Mouse (Mus musculus): ENCODE results near the gene Fsd1. TPM values are rescaled to one million over a fixed set of nuclear protein-coding genes. Genes with fewer than 3 reads are reported as not detected.

The Fsd1 gene
- total and polyA plus RNA-seq, 3 experiments: not detected

- no peak overlapping the region for H3K4me3 ChIP-seq (ENCODE audit: control insufficient read depth in 1 of 2, insufficient read depth in 1 of 2, low read depth in 2 of 2, low read length in 2 of 2)
- no peaks in the 10 kb centered on the region for H3K79me2 ChIP-seq (ENCODE audit: control insufficient read depth, insufficient read depth, low read length, poor library complexity)
- H3K4me1 ChIP-seq (ENCODE audit: control insufficient read depth in 1 of 2, insufficient read depth in 2 of 2, low read length in 2 of 2): peaks cover 0 to 6% of the 10 kb centered on the region in 2 experiments; a peak in 2 of 4 replicates
- H3K36me3 ChIP-seq (ENCODE audit: control insufficient read depth in 1 of 2, insufficient read depth in 2 of 2, low read length in 2 of 2): peaks cover 0 to 4% of the 10 kb centered on the region in 2 experiments; a peak in 1 of 4 replicates
- no peak overlapping the region for H3K27ac ChIP-seq (ENCODE audit: control insufficient read depth, low read depth, low read length)
- no peaks in the 10 kb centered on the region for H3K9me3 ChIP-seq (replicated peaks; ENCODE audit: insufficient read depth, low read length)
- no peak overlapping the region for H3K9ac ChIP-seq (ENCODE audit: control insufficient read depth, low read depth, low read length, poor library complexity, severe bottlenecking)
- DNase-seq (ENCODE audit: low read depth, low spot score): no peak
- peaks cover 0 to under 1% of the 10 kb centered on the region in 2 experiments; a peak in 1 of 4 replicates for H3K27me3 ChIP-seq (ENCODE audit: control insufficient read depth in 1 of 2, insufficient read depth in 2 of 2, low read length in 2 of 2)
- TF ChIP-seq ELF1 (IDR thresholded peaks at IDR 0.05; ENCODE audit: low read depth, low read length) (no peak), CTCF (IDR thresholded peaks at IDR 0.05 in 2 of 3, conservative IDR thresholded peaks at IDR 0.05 in 1 of 3; ENCODE audit: control insufficient read depth in 1 of 3, insufficient read depth in 1 of 3, low read depth in 2 of 3, low read length in 3 of 3, poor library complexity in 1 of 3, severe bottlenecking in 1 of 3) (no peak), MAZ (IDR thresholded peaks at IDR 0.05; ENCODE audit: low read depth, low read length) (no peak)
Measured at GRCm38 (mm10) chr17:56003000-56003399, 16.7 kb downstream of the Fsd1 start.

- TF ChIP-seq ZC3H11A (IDR thresholded peaks at IDR 0.05; ENCODE audit: low read depth, low read length) (no peak), MXI1 (IDR thresholded peaks at IDR 0.05; ENCODE audit: low read depth, low read length) (no peak), TCF12 (IDR thresholded peaks at IDR 0.05; ENCODE audit: low read depth, low read length) (no peak), NRF1 (IDR thresholded peaks at IDR 0.05; ENCODE audit: insufficient read depth, low read depth, low read length, poor library complexity, severe bottlenecking) (no peak), USF2 (IDR thresholded peaks at IDR 0.05; ENCODE audit: borderline replicate concordance in 1 of 2, insufficient read depth in 1 of 2, low read depth in 1 of 2, low read length in 2 of 2) (no peak), SIN3A (IDR thresholded peaks at IDR 0.05; ENCODE audit: low read length) (no peak), GATA1 (IDR thresholded peaks at IDR 0.05; ENCODE audit: low read depth, low read length) (no peak), CHD1 (IDR thresholded peaks at IDR 0.05; ENCODE audit: low read depth, low read length) (no peak), ETS1 (IDR thresholded peaks at IDR 0.05; ENCODE audit: low read depth, low read length) (no peak), POLR2A (IDR thresholded peaks at IDR 0.05; ENCODE audit: control insufficient read depth in 1 of 2, insufficient read depth in 1 of 2, low read depth in 1 of 2, low read length in 2 of 2, poor library complexity in 1 of 2) (no peak), KAT2A (conservative IDR thresholded peaks at IDR 0.05; ENCODE audit: low read depth, low read length) (no peak), RAD21 (IDR thresholded peaks at IDR 0.05; ENCODE audit: low read depth, low read length) (no peak), MAZ (IDR thresholded peaks at IDR 0.05; ENCODE audit: low read depth, low read length) (no peak), E2F4 (IDR thresholded peaks at IDR 0.05; ENCODE audit: borderline replicate concordance, low read depth, low read length) (no peak), JUND (IDR thresholded peaks at IDR 0.05; ENCODE audit: low read depth, low read length) (no peak), CTCF (IDR thresholded peaks at IDR 0.05 in 2 of 3, conservative IDR thresholded peaks at IDR 0.05 in 1 of 3; ENCODE audit: control insufficient read depth in 1 of 3, insufficient read depth in 1 of 3, low read depth in 2 of 3, low read length in 3 of 3, poor library complexity in 1 of 3, severe bottlenecking in 1 of 3) (no peak), UBTF (IDR thresholded peaks at IDR 0.05; ENCODE audit: borderline replicate concordance, insufficient read depth, low read depth, low read length) (no peak)
- Histone ChIP-seq H3K9ac (ENCODE audit: control insufficient read depth, low read depth, low read length, poor library complexity, severe bottlenecking) (no peak within 1 kb of the TSS), H3K27ac (ENCODE audit: control insufficient read depth, low read depth, low read length) (no peak within 1 kb of the TSS), H3K36me3 (ENCODE audit: control insufficient read depth in 1 of 2, insufficient read depth in 2 of 2, low read length in 2 of 2) (peaks cover 0 to 8% of the 10 kb centered on the region in 2 experiments; a peak in 2 of 4 replicates), H3K79me2 (ENCODE audit: control insufficient read depth, insufficient read depth, low read length, poor library complexity) (no peaks in the 10 kb centered on the region), H3K4me1 (ENCODE audit: control insufficient read depth in 1 of 2, insufficient read depth in 2 of 2, low read length in 2 of 2) (peaks cover 0 to 16% of the 10 kb centered on the region in 2 experiments; a peak in 2 of 4 replicates), H3K4me3 (ENCODE audit: control insufficient read depth in 1 of 2, insufficient read depth in 1 of 2, low read depth in 2 of 2, low read length in 2 of 2) (no peak within 1 kb of the TSS), H3K27me3 (ENCODE audit: control insufficient read depth in 1 of 2, insufficient read depth in 2 of 2, low read length in 2 of 2) (no peaks in the 10 kb centered on the region), H3K9me3 (replicated peaks; ENCODE audit: insufficient read depth, low read length) (no peaks in the 10 kb centered on the region)
- peak; percentile 71 for DNase-seq (ENCODE audit: low read depth, low spot score)
Measured at GRCm38 (mm10) chr17:56005415-56006061, 19.2 kb downstream of the Fsd1 start, which contains the start of the genes Stap2 and Mpnd. Gene Stap2 (minus strand): TSS chr17:56005584. Gene Mpnd (plus strand): TSS chr17:56005711.
